Mouse (Mus musculus) hindbrain, postnatal 0 days (tissue): ENCODE results near the gene Adamts16. TPM values are rescaled to one million over a fixed set of nuclear protein-coding genes. Genes with fewer than 3 reads are reported as not detected.
A peak's percentile ranks its signal among the peaks of the same experiment; 100 is the strongest.

ENCODE experiments used
- ATAC-seq: fragments of 200-750 bp; cut with Nextera tagmentation; 2 replicates; pipeline ENCODE4 v1.8.0; 2017; ENCODE audit warnings: mild to moderate bottlenecking, moderate TSS enrichment, moderate library complexity
- DNase-seq: peaks from one replicate; pipeline ENCODE4 v3.0.0-alpha.2; 2015; ENCODE audit warnings: low spot score
- H3K27ac ChIP-seq: fragments of 300-500 bp; sonication (generic); 2 replicates; pipeline ENCODE4 v1.5.1; 2014; ENCODE audit warnings: mild to moderate bottlenecking
- H3K27me3 ChIP-seq: fragments of 300-500 bp; sonication (generic); 2 replicates; pipeline ENCODE4 v1.6.1; 2014; ENCODE audit warnings: low read length, mixed read lengths; ENCODE audit not compliant: insufficient read depth
- H3K36me3 ChIP-seq: fragments of 300-500 bp; sonication (generic); 2 replicates; pipeline ENCODE4 v1.6.1; 2014; ENCODE audit warnings: low read length, mixed read lengths; ENCODE audit not compliant: insufficient read depth
- H3K4me1 ChIP-seq: fragments of 300-500 bp; sonication (generic); 2 replicates; pipeline ENCODE4 v1.6.1; 2014; ENCODE audit warnings: antibody characterized with exemption, low read length, mixed read lengths; ENCODE audit not compliant: insufficient read depth
- H3K4me2 ChIP-seq: fragments of 300-500 bp; sonication (generic); 2 replicates; pipeline ENCODE4 v1.6.1; 2014; ENCODE audit warnings: low read depth, mild to moderate bottlenecking, low read length, moderate library complexity, mixed read lengths
- H3K4me3 ChIP-seq: fragments of 300-500 bp; sonication (generic); 2 replicates; pipeline ENCODE4 v1.5.1; 2014; ENCODE audit warnings: low read length
- H3K9ac ChIP-seq: fragments of 300-500 bp; sonication (generic); replicated peaks from 2 replicates; pipeline ENCODE4 v1.6.1; 2014; ENCODE audit warnings: mild to moderate bottlenecking, low read length, moderate library complexity, mixed read lengths
- H3K9me3 ChIP-seq: fragments of 300-500 bp; sonication (generic); 2 replicates; pipeline ENCODE4 v1.6.1; 2016; ENCODE audit warnings: low read length, mixed read lengths
- CTCF ChIP-seq: IDR thresholded peaks from 2 replicates; pipeline ENCODE4 v1.5.1; 2016; ENCODE audit warnings: antibody characterized with exemption, control low read depth, low read depth
- WGBS: fragments of 180-500 bp; shearing (Covaris S2); extraction: QIAGEN DNeasy Blood & Tissue Kit; methylation state at CpG from one replicate; pipeline ENCODE4 v1.1.7; 2014; 5-methylcytosine and 5-hydroxymethylcytosine counted together
- polyA plus RNA-seq: library from polyadenylated mRNA; unstranded; fragments of >200 nt; fragmentation: Nextera tagmentation; extraction: Ambion mirVana; gene quantifications from 2 replicates; pipeline ENCODE4 v1.2.1, GENCODE M21; 2015
- total RNA-seq: library from RNA; depleted of rRNA; stranded (reverse); fragments of >200 nt; gene quantifications from 2 replicates; pipeline ENCODE4 v1.2.3, GENCODE M21; 2014

Adamts16 gene
- total and polyA plus RNA-seq, 2 experiments from 2014 or later, result 2.4 to 4.7 TPM

- H3K9me3 ChIP-seq, result no peaks in the 10 kb centered on the region
- H3K4me2 ChIP-seq, result no peak overlapping the region
- H3K27ac ChIP-seq, result no peak overlapping the region
- no peaks in the 10 kb centered on the region for H3K36me3 ChIP-seq
- ATAC-seq (no peak), DNase-seq (no peak)
- no peak overlapping the region for H3K4me3 ChIP-seq
- H3K4me1 ChIP-seq, result no peaks in the 10 kb centered on the region
- H3K27me3 ChIP-seq, result no peaks in the 10 kb centered on the region
- WGBS, result 82% methylated on average over 9 of the region's 9 CpGs
- H3K9ac ChIP-seq, result no peak overlapping the region
- TF ChIP-seq CTCF, result no peak
These were observed 62.6 kb downstream of the Adamts16 start for GRCm38 (mm10) chr13:70778872-70779554.

GRCm38 (mm10) chr13:70771100-70771499, 70.5 kb downstream of the Adamts16 start:
- no peak overlapping the region for H3K4me3 ChIP-seq
- no peaks in the 10 kb centered on the region for H3K27me3 ChIP-seq
- no peak overlapping the region for H3K9ac ChIP-seq
- H3K36me3 ChIP-seq, result no peaks in the 10 kb centered on the region
- DNase-seq, result no peak
- 85% methylated on average over 6 of the region's 6 CpGs for WGBS
- no peak overlapping the region for H3K4me2 ChIP-seq
- no peaks in the 10 kb centered on the region for H3K4me1 ChIP-seq
- TF ChIP-seq CTCF, result no peak
- H3K9me3 ChIP-seq, result no peaks in the 10 kb centered on the region
- H3K27ac ChIP-seq, result no peak overlapping the region
- no peak for ATAC-seq

- no peak for ATAC-seq
- 57% methylated on average over 2 of the region's 2 CpGs for WGBS
These were observed 72.5 kb downstream of the Adamts16 start for GRCm38 (mm10) chr13:70769156-70769555.

GRCm38 (mm10) chr13:70767462-70767861, 74.1 kb downstream of the Adamts16 start:
- no peaks in the 10 kb centered on the region for H3K27me3 ChIP-seq
- no peaks in the 10 kb centered on the region for H3K4me1 ChIP-seq
- no peaks in the 10 kb centered on the region for H3K36me3 ChIP-seq
- H3K4me2 ChIP-seq, result no peak overlapping the region
- no peak overlapping the region for H3K27ac ChIP-seq
- H3K9ac ChIP-seq, result no peak overlapping the region
- ATAC-seq, result no peak
- DNase-seq, result peak; percentile 13
- TF ChIP-seq CTCF, result peak; percentile 47
- no peaks in the 10 kb centered on the region for H3K9me3 ChIP-seq
- H3K4me3 ChIP-seq, result no peak overlapping the region

More at GRCm38 (mm10) chr13:70769156-70769555, 72.5 kb downstream of the Adamts16 start:
- Histone ChIP-seq H3K9ac (no peak overlapping the region), H3K4me1 (no peaks in the 10 kb centered on the region), H3K4me3 (no peak overlapping the region), H3K27ac (no peak overlapping the region), H3K9me3 (no peaks in the 10 kb centered on the region), H3K36me3 (no peaks in the 10 kb centered on the region), H3K4me2 (no peak overlapping the region), H3K27me3 (no peaks in the 10 kb centered on the region)
- no peak for TF ChIP-seq CTCF
- DNase-seq, result no peak

- H3K27ac ChIP-seq, result no peak overlapping the region
- DNase-seq, result no peak
- H3K9ac ChIP-seq, result no peak overlapping the region
- H3K36me3 ChIP-seq, result no peaks in the 10 kb centered on the region
- no peaks in the 10 kb centered on the region for H3K27me3 ChIP-seq
- no peaks in the 10 kb centered on the region for H3K9me3 ChIP-seq
- no peak overlapping the region for H3K4me3 ChIP-seq
- no peak for ATAC-seq
- no peaks in the 10 kb centered on the region for H3K4me1 ChIP-seq
- 86% methylated on average over 6 of the region's 6 CpGs for WGBS
- TF ChIP-seq CTCF, result no peak
- H3K4me2 ChIP-seq, result no peak overlapping the region
These were observed 76.9 kb downstream of the Adamts16 start for GRCm38 (mm10) chr13:70764682-70765081.

GRCm38 (mm10) chr13:70762586-70762985, 79.0 kb downstream of the Adamts16 start:
- Histone ChIP-seq H3K27ac (no peak overlapping the region), H3K4me3 (no peak overlapping the region), H3K27me3 (no peaks in the 10 kb centered on the region), H3K9me3 (no peaks in the 10 kb centered on the region), H3K4me1 (no peaks in the 10 kb centered on the region), H3K9ac (no peak overlapping the region), H3K4me2 (no peak overlapping the region), H3K36me3 (no peaks in the 10 kb centered on the region)
- no peak for TF ChIP-seq CTCF
- WGBS, result 91% methylated on average over 2 of the region's 2 CpGs
- ATAC-seq (no peak), DNase-seq (no peak)

- H3K4me2 ChIP-seq, result no peak overlapping the region
- no peaks in the 10 kb centered on the region for H3K4me1 ChIP-seq
- WGBS, result 56% methylated on average over 2 of the region's 2 CpGs
- ATAC-seq (no peak), DNase-seq (no peak)
- no peaks in the 10 kb centered on the region for H3K9me3 ChIP-seq
- no peaks in the 10 kb centered on the region for H3K36me3 ChIP-seq
- H3K27ac ChIP-seq, result no peak overlapping the region
- no peak overlapping the region for H3K4me3 ChIP-seq
- no peaks in the 10 kb centered on the region for H3K27me3 ChIP-seq
- TF ChIP-seq CTCF, result no peak
- H3K9ac ChIP-seq, result no peak overlapping the region
These were observed 80.3 kb downstream of the Adamts16 start for GRCm38 (mm10) chr13:70761312-70761711.
